Mouse (Mus musculus) layer of hippocampus, adult 6 months (tissue): Measurements from ENCODE around the gene Mael. TPM values are rescaled to one million over a fixed set of nuclear protein-coding genes. Genes with fewer than 3 reads are reported as not detected.

Source experiments
- long read RNA-seq, 2 experiments: library from polyadenylated mRNA; unstranded; transcript quantifications; one replicate each; pipeline ENCODE4 v2.0.0; 2019 to 2020
- polyA plus RNA-seq: library from polyadenylated mRNA; unstranded; fragments of <200 nt; fragmentation: Nextera tagmentation; gene quantifications from 2 replicates; pipeline ENCODE4 v1.2.3, GENCODE M21; 2021

The Mael gene
- not detected in 2 replicates for polyA plus RNA-seq
- long read RNA-seq, experiment 1 = 0 reads
- long read RNA-seq, experiment 2, partial matches to known transcripts = 0 of 2 reads
- long read RNA-seq, experiment 2, other reads (novel, unspliced or antisense) = 0 of 2 reads

GRCm38 (mm10) chr1:166238315-166238969 lies at the start of gene Mael:
Gene Mael, minus strand, starts transcription at chr1:166238747.

GRCm38 (mm10) chr1:166253898-166254894 lies 15.6 kb upstream of the Mael start, which contains the start of gene Ildr2:
Gene Ildr2, plus strand, starts transcription at chr1:166254139.

Other genes starting within 250 kb of the Mael start
- 7.2 and 8.0 TPM in 2 replicates for gene Pou2f1, start 236.1 kb downstream of the Mael start, polyA plus RNA-seq
- gene Dusp27, start 110.8 kb downstream of the Mael start, polyA plus RNA-seq = 0.04 and 0.06 TPM in 2 replicates
- gene Gpa33, start 108.5 kb downstream of the Mael start, polyA plus RNA-seq = not detected in 2 replicates
- 6.5 and 7.0 TPM in 2 replicates for gene Ildr2, start 15.4 kb upstream of the Mael start, polyA plus RNA-seq
- gene Tada1, start 140.3 kb upstream of the Mael start, polyA plus RNA-seq = 46.4 and 46.8 TPM in 2 replicates
- gene Pogk, start 171.1 kb upstream of the Mael start, polyA plus RNA-seq = 5.7 and 7.0 TPM in 2 replicates